Mouse (Mus musculus) liver, embryonic 16.5 days (tissue): ENCODE measurements at regions not wholly inside any gene's neighbourhood (a gene's known extent, or its start where the extent isn't known, plus 50 kb on each side); places are given as distances from the start of the nearest gene placed in this dataset.

ENCODE experiments used
- ATAC-seq: fragments of 200-750 bp; cut with Nextera tagmentation; 2 replicates; pipeline ENCODE4 v1.8.0; 2017; ENCODE audit warnings: low read depth, mild to moderate bottlenecking, moderate number of reproducible peaks, moderate library complexity
- H3K27ac ChIP-seq: fragments of 300-500 bp; sonication (generic); 2 replicates; pipeline ENCODE4 v1.5.1; 2014; ENCODE audit warnings: mild to moderate bottlenecking, low read length
- H3K27me3 ChIP-seq: fragments of 300-500 bp; sonication (generic); 2 replicates; pipeline ENCODE4 v1.6.1; 2014; ENCODE audit warnings: low read depth, low read length, mixed read lengths; ENCODE audit not compliant: control insufficient read depth, insufficient read depth
- H3K36me3 ChIP-seq: fragments of 300-500 bp; sonication (generic); 2 replicates; pipeline ENCODE4 v1.6.1; 2014; ENCODE audit warnings: mild to moderate bottlenecking; ENCODE audit not compliant: control insufficient read depth, insufficient read depth
- H3K4me1 ChIP-seq: fragments of 300-500 bp; sonication (generic); 2 replicates; pipeline ENCODE4 v1.6.1; 2014; ENCODE audit warnings: low read depth, low read length, mixed read lengths; ENCODE audit not compliant: control insufficient read depth
- H3K4me2 ChIP-seq: fragments of 300-500 bp; sonication (generic); 2 replicates; pipeline ENCODE4 v1.6.1; 2014; ENCODE audit warnings: low read depth, low read length, mixed read lengths
- H3K4me3 ChIP-seq: fragments of 300-500 bp; sonication (generic); 2 replicates; pipeline ENCODE4 v1.5.1; 2014; ENCODE audit warnings: low read depth, mild to moderate bottlenecking, low read length
- H3K9ac ChIP-seq: fragments of 300-500 bp; sonication (generic); 2 replicates; pipeline ENCODE4 v1.6.1; 2014; ENCODE audit warnings: low read depth, low read length
- H3K9me3 ChIP-seq: fragments of 300-500 bp; sonication (generic); replicated peaks from 2 replicates; pipeline ENCODE4 v1.6.1; 2016; ENCODE audit warnings: low read length; ENCODE audit not compliant: control insufficient read depth
- WGBS: fragments of 180-500 bp; shearing (Covaris S2); extraction: QIAGEN DNeasy Blood & Tissue Kit; methylation state at CpG from one replicate; pipeline ENCODE4 v1.1.7; 2014; ENCODE audit not compliant: insufficient replicate concordance; 5-methylcytosine and 5-hydroxymethylcytosine counted together

GRCm38 (mm10) chr2:137375346-137375745, 258.9 kb upstream of the Jag1 start:
- ATAC-seq: no peak
- Histone ChIP-seq H3K27ac (no peak overlapping the region), H3K9me3 (no peaks in the 10 kb centered on the region), H3K9ac (no peak overlapping the region), H3K27me3 (no peaks in the 10 kb centered on the region), H3K4me1 (no peaks in the 10 kb centered on the region), H3K4me3 (no peak overlapping the region), H3K4me2 (no peak overlapping the region), H3K36me3 (no peaks in the 10 kb centered on the region)
- 62% methylated on average over 5 of the region's 5 CpGs for WGBS

- H3K9me3 ChIP-seq: no peaks in the 10 kb centered on the region
- WGBS: 53% methylated on average over 2 of the region's 2 CpGs
- no peak overlapping the region for H3K27ac ChIP-seq
- H3K27me3 ChIP-seq: no peaks in the 10 kb centered on the region
- H3K4me3 ChIP-seq: no peak overlapping the region
- no peaks in the 10 kb centered on the region for H3K4me1 ChIP-seq
- no peaks in the 10 kb centered on the region for H3K36me3 ChIP-seq
- ATAC-seq: no peak
- H3K4me2 ChIP-seq: no peak overlapping the region
- H3K9ac ChIP-seq: no peak overlapping the region
Observed at GRCm38 (mm10) chr2:137371062-137371461, 254.6 kb upstream of the Jag1 start.

DNA sequence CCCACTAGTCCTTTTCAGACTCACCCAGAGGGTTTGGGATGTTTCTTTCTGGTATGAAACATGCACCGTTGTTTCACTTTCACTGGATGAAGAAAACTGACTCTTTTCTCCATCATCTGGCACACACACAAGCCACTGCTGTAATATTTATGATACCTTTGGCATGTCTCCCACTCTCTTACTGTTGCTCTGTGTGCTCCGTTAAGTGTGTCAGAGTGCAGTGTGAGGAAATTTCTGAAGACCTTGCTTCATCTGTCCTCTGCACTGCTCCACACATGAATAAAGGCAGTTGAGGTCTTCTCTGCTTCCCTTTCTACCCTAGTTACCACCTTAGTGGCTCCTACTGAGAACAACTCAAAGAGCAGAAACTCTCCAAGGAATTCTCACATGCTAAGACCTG, 246.6 kb upstream of the Jag1 start:
- no peak overlapping the region for H3K4me2 ChIP-seq
- no peaks in the 10 kb centered on the region for H3K9me3 ChIP-seq
- H3K27me3 ChIP-seq: no peaks in the 10 kb centered on the region
- H3K4me1 ChIP-seq: no peaks in the 10 kb centered on the region
- H3K4me3 ChIP-seq: no peak overlapping the region
- H3K27ac ChIP-seq: no peak overlapping the region
- H3K36me3 ChIP-seq: no peaks in the 10 kb centered on the region
- H3K9ac ChIP-seq: no peak overlapping the region
- ATAC-seq: no peak
- WGBS: 83% methylated on average over 2 of the region's 2 CpGs

DNA sequence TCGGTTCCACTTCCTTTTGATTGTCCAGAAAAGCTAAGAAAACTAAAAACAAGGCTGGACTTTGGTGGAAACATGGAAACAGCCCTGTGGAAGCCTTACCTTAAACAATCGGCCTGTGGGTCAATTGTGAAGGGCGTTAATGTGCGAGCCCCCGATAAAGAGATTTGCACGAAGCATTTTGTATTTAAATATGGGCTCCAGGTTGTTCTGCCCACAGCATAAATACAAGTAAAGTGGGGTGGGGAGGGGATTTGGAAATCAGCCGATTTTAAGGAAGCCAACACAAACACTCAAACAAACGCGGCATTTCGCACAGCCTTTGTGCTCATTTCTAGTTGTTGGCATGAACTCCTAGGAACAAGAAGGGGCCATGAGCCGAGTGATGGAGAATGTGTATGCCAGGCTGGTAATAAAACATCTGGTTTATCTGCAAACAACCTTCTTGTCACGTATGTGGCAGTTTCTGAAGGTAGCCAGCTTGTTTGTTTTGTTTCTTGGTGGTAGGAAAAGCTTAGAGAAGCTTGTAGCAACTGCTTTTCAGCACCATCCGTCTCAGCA, 240.8 kb upstream of the Jag1 start:
- no peak for ATAC-seq
- Histone ChIP-seq H3K36me3 (no peaks in the 10 kb centered on the region), H3K27me3 (no peaks in the 10 kb centered on the region), H3K9ac (no peak overlapping the region), H3K4me3 (no peak overlapping the region), H3K9me3 (no peaks in the 10 kb centered on the region), H3K27ac (no peak overlapping the region), H3K4me2 (no peak overlapping the region), H3K4me1 (no peaks in the 10 kb centered on the region)
- 54% methylated on average over 13 of the region's 13 CpGs for WGBS

DNA sequence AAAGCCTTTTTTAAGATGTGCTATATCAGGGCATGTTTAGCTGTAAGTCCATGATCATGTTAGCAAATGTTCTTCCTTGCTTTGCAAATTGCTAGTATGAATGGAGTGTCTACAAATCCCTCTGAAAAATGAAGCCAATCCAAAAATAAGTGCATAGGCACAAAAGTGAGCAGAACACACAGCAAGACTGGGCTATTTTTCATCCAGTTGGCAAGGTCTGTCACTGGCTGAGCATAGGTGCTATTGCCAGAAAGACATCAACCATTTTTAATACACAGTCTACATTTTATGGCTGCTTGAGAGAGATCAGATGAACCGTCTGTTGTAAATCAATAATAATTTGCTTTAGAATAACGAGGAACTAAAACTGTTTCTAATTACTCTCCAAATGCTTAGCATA, 227.3 kb upstream of the Jag1 start:
- H3K27me3 ChIP-seq: no peaks in the 10 kb centered on the region
- H3K4me3 ChIP-seq: no peak overlapping the region
- no peaks in the 10 kb centered on the region for H3K4me1 ChIP-seq
- no peaks in the 10 kb centered on the region for H3K36me3 ChIP-seq
- no peak for ATAC-seq
- 54% methylated on average over 2 of the region's 2 CpGs for WGBS
- H3K9me3 ChIP-seq: no peaks in the 10 kb centered on the region
- no peak overlapping the region for H3K4me2 ChIP-seq
- H3K27ac ChIP-seq: no peak overlapping the region
- H3K9ac ChIP-seq: no peak overlapping the region

DNA sequence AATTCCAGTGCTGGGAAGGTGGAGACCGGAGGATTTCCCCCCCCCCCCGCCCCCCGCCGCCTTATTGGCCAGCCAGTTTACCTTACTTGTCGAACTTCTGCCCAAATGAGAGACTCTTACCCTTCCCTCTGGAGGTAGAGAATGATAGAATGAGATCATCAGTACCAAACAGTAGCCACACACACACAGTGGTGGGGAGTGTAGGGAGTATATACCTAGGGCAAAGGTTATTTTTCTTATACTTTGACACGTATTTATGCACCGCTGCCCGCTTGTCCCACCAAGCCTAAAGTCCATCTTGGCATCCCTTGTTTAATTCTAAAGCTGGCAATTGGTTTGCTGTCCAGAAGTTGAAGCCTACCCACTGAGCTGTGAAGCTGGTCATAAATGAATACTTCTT, 213.6 kb upstream of the Jag1 start:
- Histone ChIP-seq H3K36me3 (no peaks in the 10 kb centered on the region), H3K4me2 (no peak overlapping the region), H3K4me3 (no peak overlapping the region), H3K27me3 (no peaks in the 10 kb centered on the region), H3K9me3 (no peaks in the 10 kb centered on the region), H3K4me1 (no peaks in the 10 kb centered on the region), H3K9ac (no peak overlapping the region), H3K27ac (no peak overlapping the region)
- no peak for ATAC-seq
- WGBS: 71% methylated on average over 8 of the region's 8 CpGs

DNA sequence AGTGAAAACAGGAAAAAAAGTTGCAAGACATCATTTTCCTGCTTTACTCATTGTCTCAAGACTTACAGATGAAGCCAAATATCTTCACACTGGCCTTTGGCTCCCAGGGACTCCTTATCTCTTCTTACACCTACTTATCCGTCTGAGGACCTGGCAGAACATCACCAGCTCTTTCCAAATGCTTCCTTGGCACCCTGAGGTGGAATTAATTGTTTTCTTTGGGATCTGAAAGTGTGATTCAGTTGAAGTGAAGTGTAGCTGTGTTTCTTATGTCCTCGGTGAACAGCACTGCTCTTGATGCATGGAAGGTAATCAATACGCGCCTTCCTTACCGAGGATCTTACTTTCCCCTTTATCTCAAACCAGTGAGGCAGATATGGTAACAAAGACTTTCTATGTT, 207.0 kb upstream of the Jag1 start:
- no peak for ATAC-seq
- no peak overlapping the region for H3K4me3 ChIP-seq
- no peak overlapping the region for H3K9ac ChIP-seq
- no peaks in the 10 kb centered on the region for H3K36me3 ChIP-seq
- no peaks in the 10 kb centered on the region for H3K27me3 ChIP-seq
- H3K27ac ChIP-seq: no peak overlapping the region
- no peak overlapping the region for H3K4me2 ChIP-seq
- no peaks in the 10 kb centered on the region for H3K9me3 ChIP-seq
- 52% methylated on average over 5 of the region's 5 CpGs for WGBS
- H3K4me1 ChIP-seq: no peaks in the 10 kb centered on the region

DNA sequence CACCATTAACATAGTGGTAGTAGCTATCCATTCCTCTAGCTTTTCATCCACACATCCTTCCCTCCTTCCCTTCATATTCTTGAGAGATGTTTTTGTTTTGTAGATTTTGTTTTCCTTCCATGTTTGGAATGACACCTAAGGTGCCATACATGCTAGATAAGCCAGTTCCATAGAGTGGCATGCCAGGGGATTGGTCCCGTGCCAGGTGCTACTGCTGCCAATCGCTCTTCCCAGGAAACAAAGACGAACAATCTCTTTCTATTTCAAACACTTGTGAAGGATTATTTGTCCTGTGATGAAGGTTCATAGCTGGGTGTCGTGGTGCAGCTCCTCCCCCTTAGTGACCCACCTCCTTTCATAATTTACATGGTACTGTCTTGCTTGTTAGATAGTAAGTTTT, 194.1 kb upstream of the Jag1 start:
- Histone ChIP-seq H3K4me3 (no peak overlapping the region), H3K36me3 (no peaks in the 10 kb centered on the region), H3K27me3 (no peaks in the 10 kb centered on the region), H3K4me2 (no peak overlapping the region), H3K9me3 (no peaks in the 10 kb centered on the region), H3K4me1 (no peaks in the 10 kb centered on the region), H3K27ac (no peak overlapping the region), H3K9ac (no peak overlapping the region)
- WGBS: 58% methylated on average over 4 of the region's 4 CpGs
- no peak for ATAC-seq

DNA sequence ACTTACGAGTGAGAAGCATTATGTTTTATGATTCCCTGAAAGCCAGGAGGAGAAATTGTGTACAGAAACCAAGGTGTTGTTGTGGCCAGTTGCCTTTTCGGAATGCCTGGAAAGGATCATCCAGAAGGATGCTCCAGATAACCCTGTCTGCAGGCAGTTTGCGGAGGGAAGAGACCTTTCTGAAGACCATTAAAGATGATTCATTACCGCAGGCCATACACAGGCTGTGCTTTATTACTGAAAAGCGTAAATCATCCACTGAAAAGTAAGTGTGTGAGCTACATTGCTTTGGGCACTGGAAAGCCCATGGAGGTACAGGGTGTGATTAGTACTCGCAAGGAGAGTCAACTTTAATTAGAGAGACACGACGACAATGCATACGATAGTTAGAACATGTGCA, 191.7 kb upstream of the Jag1 start:
- Histone ChIP-seq H3K4me3 (no peak overlapping the region), H3K9me3 (no peaks in the 10 kb centered on the region), H3K9ac (no peak overlapping the region), H3K4me1 (no peaks in the 10 kb centered on the region), H3K4me2 (no peak overlapping the region), H3K27me3 (no peaks in the 10 kb centered on the region), H3K27ac (no peak overlapping the region), H3K36me3 (no peaks in the 10 kb centered on the region)
- no peak for ATAC-seq
- 68% methylated on average over 9 of the region's 9 CpGs for WGBS
